Mouse (Mus musculus): Measurements from ENCODE around the gene Sigirr. TPM values are rescaled to one million over a fixed set of nuclear protein-coding genes. Genes with fewer than 3 reads are reported as not detected.

The Sigirr gene
- polyA plus RNA-seq, 1 experiment = 3.9 TPM

DNA sequence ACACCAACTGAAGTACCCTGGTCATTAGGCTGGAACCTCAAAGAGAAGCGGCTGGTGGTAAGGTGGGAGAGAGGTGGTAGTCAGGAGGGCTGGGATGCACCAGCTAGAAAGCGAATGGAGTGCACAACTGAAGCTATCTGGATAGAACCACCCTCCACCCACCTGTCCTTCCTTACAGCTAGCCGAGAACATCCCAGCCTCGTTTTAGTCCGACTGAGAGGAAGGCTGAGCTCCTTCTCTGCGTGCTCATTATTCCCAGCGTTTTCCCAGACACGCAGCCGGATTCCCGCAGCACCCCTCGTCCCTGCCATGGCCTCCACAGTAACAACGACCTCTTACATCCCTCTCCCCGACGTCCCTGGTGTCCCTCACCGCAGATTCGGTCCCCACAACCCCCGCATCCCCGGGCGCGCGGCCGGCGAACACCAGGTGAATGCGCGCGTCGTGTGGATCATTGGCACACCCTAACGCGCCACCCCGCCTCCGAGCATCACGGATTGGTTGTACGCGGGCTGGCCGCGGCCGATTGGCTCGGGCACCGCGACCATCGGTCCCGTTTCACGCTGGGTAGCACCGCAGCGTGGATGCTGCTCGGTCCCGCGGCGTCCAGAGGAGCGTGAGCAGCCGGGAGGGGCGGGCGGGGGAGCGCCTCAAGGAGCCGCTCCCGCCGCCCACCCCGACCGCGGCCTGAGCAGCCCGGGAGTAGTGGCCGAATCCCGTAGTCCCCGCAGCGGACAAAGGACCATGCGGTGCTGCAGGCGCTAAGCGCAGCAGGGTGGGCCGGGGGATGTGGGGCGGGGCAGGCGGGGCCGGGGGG lies 39.7 kb downstream of the Sigirr start, which contains the start of gene B4galnt4:
Gene B4galnt4, plus strand, starts transcription at position 679 of the 817 bp plus-strand sequence.
- Histone ChIP-seq H3K27me3 (ENCODE audit: control insufficient read depth, insufficient read depth, low read length) (no peaks in the 10 kb centered on the region; the same call in 1 of the 2 replicates), H3K4me3 (ENCODE audit: control insufficient read depth, low read depth, low read length) (peak within 1 kb of the TSS; percentile 87), H3K36me3 (ENCODE audit: control insufficient read depth, insufficient read depth, low read length) (no peaks in the 10 kb centered on the region), H3K27ac (ENCODE audit: control insufficient read depth, insufficient read depth, low read depth, low read length) (no peak within 1 kb of the TSS), H3K4me1 (ENCODE audit: control insufficient read depth, insufficient read depth, low read length) (peaks cover 8% of the 10 kb centered on the region)
- TF ChIP-seq POLR2A (IDR thresholded peaks at IDR 0.05; ENCODE audit: control insufficient read depth, low read depth, low read length) (no peak), CTCF (IDR thresholded peaks at IDR 0.05; ENCODE audit: control insufficient read depth, insufficient read depth, insufficient replicate concordance, low read depth, low read length) (no peak)

DNA sequence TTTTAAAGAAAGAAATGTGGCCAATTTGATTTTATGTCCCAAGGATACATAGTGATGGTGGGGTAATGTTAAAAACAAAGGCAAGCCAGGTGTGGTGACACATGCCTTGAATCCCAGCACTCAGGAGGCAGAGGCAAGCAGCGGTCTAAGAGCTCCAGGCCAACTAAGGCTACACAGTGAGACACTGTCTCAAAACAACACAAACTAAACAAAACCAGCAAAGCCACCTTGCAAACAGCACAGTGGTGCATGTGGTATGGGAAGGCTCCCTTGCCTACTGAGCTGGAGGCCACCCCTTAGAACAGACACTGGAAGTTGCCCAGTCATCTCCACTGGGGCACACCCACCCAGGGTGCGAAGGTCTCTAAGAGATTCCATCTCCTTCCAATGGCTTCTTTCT lies 40.4 kb downstream of the Sigirr start:
- Histone ChIP-seq H3K27me3 (ENCODE audit: control insufficient read depth, insufficient read depth, low read length) (no peaks in the 10 kb centered on the region; the same call in 1 of the 2 replicates), H3K4me3 (ENCODE audit: control insufficient read depth, low read depth, low read length) (peak overlapping the region; percentile 87), H3K4me1 (ENCODE audit: control insufficient read depth, insufficient read depth, low read length) (peaks cover 8% of the 10 kb centered on the region), H3K27ac (ENCODE audit: control insufficient read depth, insufficient read depth, low read depth, low read length) (no peak overlapping the region), H3K36me3 (ENCODE audit: control insufficient read depth, insufficient read depth, low read length) (no peaks in the 10 kb centered on the region)
- TF ChIP-seq POLR2A (IDR thresholded peaks at IDR 0.05; ENCODE audit: control insufficient read depth, low read depth, low read length) = no peak
- TF ChIP-seq CTCF (IDR thresholded peaks at IDR 0.05; ENCODE audit: control insufficient read depth, insufficient read depth, insufficient replicate concordance, low read depth, low read length) = no peak

DNA sequence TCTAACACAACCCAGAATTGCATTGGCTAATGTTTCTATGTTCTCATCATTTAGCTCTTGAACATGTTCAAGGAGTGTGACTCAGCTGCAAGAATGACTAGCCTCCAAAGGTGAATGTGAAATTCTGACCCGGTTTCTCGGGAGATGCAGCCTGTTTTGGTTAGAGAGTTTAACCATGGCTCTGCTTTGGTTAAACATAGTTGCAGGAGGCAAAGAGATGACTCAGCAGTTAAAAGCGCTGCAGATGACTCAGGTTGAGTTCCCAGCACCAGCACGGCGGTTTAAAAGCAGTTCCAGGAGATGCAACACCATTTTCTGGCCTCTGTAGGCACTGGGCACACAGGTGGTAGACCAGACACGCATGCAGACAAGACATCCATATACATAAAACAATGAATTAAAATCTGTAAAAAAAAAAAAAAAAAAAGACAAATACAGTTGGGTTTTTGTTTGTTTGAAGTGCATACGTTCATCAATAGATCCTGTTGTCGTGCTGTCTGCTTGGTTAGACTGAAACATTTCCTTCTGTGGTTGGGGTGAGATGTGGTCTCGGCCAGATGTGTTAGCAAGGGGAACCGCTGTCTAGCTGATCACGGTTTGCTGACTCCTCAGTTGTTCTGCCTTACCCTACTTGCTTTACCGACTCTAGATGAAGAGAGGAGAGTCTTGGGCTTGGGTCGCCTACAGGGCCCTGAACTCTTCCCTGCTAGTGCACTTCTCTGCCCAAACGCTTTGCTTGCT lies 41.6 kb downstream of the Sigirr start:
- H3K27me3 ChIP-seq (ENCODE audit: control insufficient read depth, insufficient read depth, low read length) = no peaks in the 10 kb centered on the region; the same call in 1 of the 2 replicates
- peaks cover 8% of the 10 kb centered on the region for H3K4me1 ChIP-seq (ENCODE audit: control insufficient read depth, insufficient read depth, low read length)
- H3K27ac ChIP-seq (ENCODE audit: control insufficient read depth, insufficient read depth, low read depth, low read length) = no peak overlapping the region
- no peaks in the 10 kb centered on the region for H3K36me3 ChIP-seq (ENCODE audit: control insufficient read depth, insufficient read depth, low read length)
- H3K4me3 ChIP-seq (ENCODE audit: control insufficient read depth, low read depth, low read length) = no peak overlapping the region
- TF ChIP-seq POLR2A (IDR thresholded peaks at IDR 0.05; ENCODE audit: control insufficient read depth, low read depth, low read length) (no peak), CTCF (IDR thresholded peaks at IDR 0.05; ENCODE audit: control insufficient read depth, insufficient read depth, insufficient replicate concordance, low read depth, low read length) (no peak)

DNA sequence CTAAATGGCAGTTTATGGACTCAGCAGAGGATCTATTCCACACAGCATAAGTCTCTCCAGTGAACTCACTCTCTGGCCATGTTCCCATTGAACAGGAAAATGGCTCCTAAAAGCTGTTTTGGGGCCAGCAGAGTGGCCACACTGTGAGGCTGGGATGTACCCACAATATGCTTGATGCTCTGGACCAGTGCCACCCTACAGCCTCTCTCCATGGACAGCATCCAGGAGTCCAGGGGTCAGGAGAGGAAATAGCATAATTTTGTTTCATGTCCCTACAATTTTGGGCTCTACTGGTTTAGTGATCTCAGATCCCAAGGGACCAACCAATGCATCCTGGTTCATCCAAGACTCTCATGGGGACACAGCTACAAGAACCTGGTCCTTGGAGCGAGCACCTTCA lies 42.8 kb downstream of the Sigirr start:
- Histone ChIP-seq H3K4me3 (ENCODE audit: control insufficient read depth, low read depth, low read length) (no peak overlapping the region), H3K27ac (ENCODE audit: control insufficient read depth, insufficient read depth, low read depth, low read length) (no peak overlapping the region), H3K36me3 (ENCODE audit: control insufficient read depth, insufficient read depth, low read length) (no peaks in the 10 kb centered on the region), H3K4me1 (ENCODE audit: control insufficient read depth, insufficient read depth, low read length) (peaks cover 8% of the 10 kb centered on the region), H3K27me3 (ENCODE audit: control insufficient read depth, insufficient read depth, low read length) (no peaks in the 10 kb centered on the region; the same call in 1 of the 2 replicates)
- TF ChIP-seq CTCF (IDR thresholded peaks at IDR 0.05; ENCODE audit: control insufficient read depth, insufficient read depth, insufficient replicate concordance, low read depth, low read length) = no peak
- no peak for TF ChIP-seq POLR2A (IDR thresholded peaks at IDR 0.05; ENCODE audit: control insufficient read depth, low read depth, low read length)

DNA sequence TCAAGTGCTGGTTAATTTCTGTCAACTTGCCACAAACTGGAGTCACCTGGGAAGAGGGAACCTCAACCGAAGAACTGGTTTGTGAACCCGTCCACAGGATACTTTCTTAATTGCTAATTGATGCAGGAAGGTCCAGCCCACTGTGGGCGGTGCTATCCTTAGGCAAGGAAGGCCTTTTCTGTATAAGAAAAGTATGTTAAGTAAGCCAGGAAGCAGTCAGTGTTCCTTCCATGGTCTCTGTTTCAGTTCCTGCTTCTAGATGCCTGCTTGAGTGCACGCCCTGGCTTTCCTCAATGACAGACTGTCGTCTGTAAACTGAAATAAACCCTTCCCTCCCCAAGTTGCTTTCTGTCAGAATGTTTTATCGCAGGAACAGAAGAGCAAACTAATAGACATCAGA lies 43.4 kb downstream of the Sigirr start:
- TF ChIP-seq CTCF (IDR thresholded peaks at IDR 0.05; ENCODE audit: control insufficient read depth, insufficient read depth, insufficient replicate concordance, low read depth, low read length) (no peak), POLR2A (IDR thresholded peaks at IDR 0.05; ENCODE audit: control insufficient read depth, low read depth, low read length) (no peak)
- H3K4me1 ChIP-seq (ENCODE audit: control insufficient read depth, insufficient read depth, low read length) = peaks cover 8% of the 10 kb centered on the region
- H3K27ac ChIP-seq (ENCODE audit: control insufficient read depth, insufficient read depth, low read depth, low read length) = no peak overlapping the region
- H3K36me3 ChIP-seq (ENCODE audit: control insufficient read depth, insufficient read depth, low read length) = no peaks in the 10 kb centered on the region
- H3K4me3 ChIP-seq (ENCODE audit: control insufficient read depth, low read depth, low read length) = no peak overlapping the region
- no peaks in the 10 kb centered on the region; the same call in 1 of the 2 replicates for H3K27me3 ChIP-seq (ENCODE audit: control insufficient read depth, insufficient read depth, low read length)

DNA sequence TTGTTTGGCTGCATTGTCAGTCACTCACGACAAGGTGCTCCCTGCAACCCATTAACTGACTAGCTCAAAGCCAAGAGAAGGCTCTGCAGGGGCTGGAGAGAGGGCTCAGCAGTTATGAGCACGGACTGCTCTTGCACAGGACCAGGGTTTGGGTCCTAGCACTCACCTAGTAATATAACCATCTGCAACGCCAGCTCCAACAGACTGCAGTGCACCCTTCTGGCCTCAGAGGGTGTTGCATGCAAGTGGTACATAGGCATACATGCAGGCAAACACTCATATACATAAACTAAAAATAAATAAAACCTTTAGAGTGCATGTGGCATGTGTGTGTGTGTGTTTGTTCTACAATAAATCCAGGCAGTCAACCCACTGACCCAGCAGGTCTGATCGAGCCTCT lies 44.6 kb downstream of the Sigirr start:
- Histone ChIP-seq H3K27me3 (ENCODE audit: control insufficient read depth, insufficient read depth, low read length) (no peaks in the 10 kb centered on the region), H3K4me3 (ENCODE audit: control insufficient read depth, low read depth, low read length) (no peak overlapping the region), H3K27ac (ENCODE audit: control insufficient read depth, insufficient read depth, low read depth, low read length) (no peak overlapping the region), H3K36me3 (ENCODE audit: control insufficient read depth, insufficient read depth, low read length) (no peaks in the 10 kb centered on the region), H3K4me1 (ENCODE audit: control insufficient read depth, insufficient read depth, low read length) (peaks cover 6% of the 10 kb centered on the region)
- no peak for TF ChIP-seq CTCF (IDR thresholded peaks at IDR 0.05; ENCODE audit: control insufficient read depth, insufficient read depth, insufficient replicate concordance, low read depth, low read length)
- TF ChIP-seq POLR2A (IDR thresholded peaks at IDR 0.05; ENCODE audit: control insufficient read depth, low read depth, low read length) = no peak

DNA sequence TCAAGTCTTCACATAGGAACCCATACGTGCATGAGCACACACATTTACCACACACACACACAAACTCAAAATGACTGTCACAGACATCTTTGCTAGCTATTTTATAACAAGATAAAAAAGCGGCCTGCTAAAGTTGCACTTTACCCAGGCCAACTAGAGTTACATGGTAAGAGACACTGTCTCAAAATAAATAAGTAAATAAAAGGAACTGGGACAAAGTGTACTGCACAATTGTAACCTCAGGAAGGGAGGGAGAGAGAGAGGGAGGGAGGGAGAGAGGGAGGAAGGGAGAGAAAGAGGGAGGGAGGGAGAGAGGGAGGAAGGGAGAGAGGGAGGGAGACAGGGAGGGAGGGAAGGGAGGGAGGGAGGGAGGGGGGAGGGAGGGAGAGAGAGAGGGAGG lies 48.0 kb downstream of the Sigirr start:
- H3K36me3 ChIP-seq (ENCODE audit: control insufficient read depth, insufficient read depth, low read length) = no peaks in the 10 kb centered on the region

More for the DNA sequence above, 48.0 kb downstream of the Sigirr start:
- no peak for TF ChIP-seq CTCF (IDR thresholded peaks at IDR 0.05; ENCODE audit: control insufficient read depth, insufficient read depth, insufficient replicate concordance, low read depth, low read length)
- no peak for TF ChIP-seq POLR2A (IDR thresholded peaks at IDR 0.05; ENCODE audit: control insufficient read depth, low read depth, low read length)
- Histone ChIP-seq H3K4me1 (ENCODE audit: control insufficient read depth, insufficient read depth, low read length) (peaks cover 7% of the 10 kb centered on the region), H3K4me3 (ENCODE audit: control insufficient read depth, low read depth, low read length) (no peak overlapping the region), H3K27me3 (ENCODE audit: control insufficient read depth, insufficient read depth, low read length) (no peaks in the 10 kb centered on the region), H3K27ac (ENCODE audit: control insufficient read depth, insufficient read depth, low read depth, low read length) (no peak overlapping the region)

All from testis, adult 2 months (tissue).